Mouse (Mus musculus) embryonic facial prominence, embryonic 11.5 days (tissue): Measurements from ENCODE around the gene Atl1. TPM values are rescaled to one million over a fixed set of nuclear protein-coding genes. Genes with fewer than 3 reads are reported as not detected.
A peak's percentile ranks its signal among the peaks of the same experiment; 100 is the strongest.

Experiments used
- ATAC-seq: fragments of 200-750 bp; cut with Nextera tagmentation; replicated peaks from 2 replicates; pipeline ENCODE4 v1.8.0; 2017; ENCODE audit warnings: low read depth; ENCODE audit not compliant: insufficient number of reproducible peaks, low FRiP score, low TSS enrichment
- DNase-seq: peaks from one replicate; pipeline ENCODE4 v3.0.0-alpha.2; 2015; ENCODE audit warnings: low spot score
- H3K27ac ChIP-seq: fragments of 300-500 bp; sonication (generic); replicated peaks from 2 replicates; pipeline ENCODE4 v1.5.1; 2014; ENCODE audit warnings: mild to moderate bottlenecking, low read depth, low read length, control low read depth
- H3K27me3 ChIP-seq: fragments of 300-500 bp; sonication (generic); 2 replicates; pipeline ENCODE4 v1.6.1; 2014; ENCODE audit warnings: mild to moderate bottlenecking, low read length, moderate library complexity, mixed read lengths; ENCODE audit not compliant: control insufficient read depth, insufficient read depth
- H3K36me3 ChIP-seq: fragments of 300-500 bp; sonication (generic); replicated peaks from 2 replicates; pipeline ENCODE4 v1.6.1; 2014; ENCODE audit warnings: low read depth, mild to moderate bottlenecking, low read length, moderate library complexity, mixed read lengths; ENCODE audit not compliant: control insufficient read depth, insufficient read depth
- H3K4me1 ChIP-seq: fragments of 300-500 bp; sonication (generic); 2 replicates; pipeline ENCODE4 v1.6.1; 2014; ENCODE audit warnings: low read length, mixed read lengths; ENCODE audit not compliant: control insufficient read depth, insufficient read depth
- H3K4me2 ChIP-seq: fragments of 300-500 bp; sonication (generic); 2 replicates; pipeline ENCODE4 v1.6.1; 2014; ENCODE audit warnings: low read depth, mild to moderate bottlenecking, control low read depth, low read length, moderate library complexity
- H3K4me3 ChIP-seq: fragments of 300-500 bp; sonication (generic); 2 replicates; pipeline ENCODE4 v1.5.1; 2014; ENCODE audit warnings: low read depth, low read length, control low read depth
- H3K9ac ChIP-seq: fragments of 300-500 bp; sonication (generic); replicated peaks from 2 replicates; pipeline ENCODE4 v1.6.1; 2014; ENCODE audit warnings: mild to moderate bottlenecking, control low read depth, low read length
- H3K9me3 ChIP-seq: fragments of 300-500 bp; sonication (generic); replicated peaks from 2 replicates; pipeline ENCODE4 v1.6.1; 2016; ENCODE audit warnings: mild to moderate bottlenecking, low read length, inconsistent platforms, mixed read lengths; ENCODE audit not compliant: control insufficient read depth
- WGBS: fragments of 180-500 bp; shearing (Covaris S2); extraction: QIAGEN DNeasy Blood & Tissue Kit; methylation state at CpG from one replicate; pipeline ENCODE4 v1.1.7; 2014; 5-methylcytosine and 5-hydroxymethylcytosine counted together
- polyA plus RNA-seq: library from polyadenylated mRNA; unstranded; fragments of >200 nt; fragmentation: Nextera tagmentation; extraction: Ambion mirVana; gene quantifications from 2 replicates; pipeline ENCODE4 v1.2.1, GENCODE M21; 2014

Gene Atl1
- polyA plus RNA-seq, 1 experiment from 2014 or later = 13.3 TPM

GRCm38 (mm10) chr12:69976688-69977087 is 84.3 kb downstream of the Atl1 start:
- no peak for DNase-seq
- WGBS = 86% methylated on average over 6 of the region's 6 CpGs
- H3K36me3 ChIP-seq = no peaks in the 10 kb centered on the region

GRCm38 (mm10) chr12:69977376-69977998 is 85.1 kb downstream of the Atl1 start:
- H3K36me3 ChIP-seq = no peaks in the 10 kb centered on the region
- no peaks in the 10 kb centered on the region for H3K9me3 ChIP-seq
- no peak for ATAC-seq
- no peak overlapping the region for H3K4me3 ChIP-seq
- no peak overlapping the region for H3K4me2 ChIP-seq
- no peak overlapping the region for H3K9ac ChIP-seq
- no peak for DNase-seq
- 78% methylated on average over 9 of the region's 9 CpGs for WGBS
- no peaks in the 10 kb centered on the region for H3K27me3 ChIP-seq
- H3K27ac ChIP-seq = no peak overlapping the region
- no peaks in the 10 kb centered on the region for H3K4me1 ChIP-seq

More at GRCm38 (mm10) chr12:69976688-69977087, 84.3 kb downstream of the Atl1 start:
- Histone ChIP-seq H3K9me3 (no peaks in the 10 kb centered on the region), H3K9ac (no peak overlapping the region), H3K4me1 (no peaks in the 10 kb centered on the region), H3K27ac (no peak overlapping the region), H3K4me3 (no peak overlapping the region), H3K4me2 (no peak overlapping the region), H3K27me3 (no peaks in the 10 kb centered on the region)
- ATAC-seq = no peak

DNA sequence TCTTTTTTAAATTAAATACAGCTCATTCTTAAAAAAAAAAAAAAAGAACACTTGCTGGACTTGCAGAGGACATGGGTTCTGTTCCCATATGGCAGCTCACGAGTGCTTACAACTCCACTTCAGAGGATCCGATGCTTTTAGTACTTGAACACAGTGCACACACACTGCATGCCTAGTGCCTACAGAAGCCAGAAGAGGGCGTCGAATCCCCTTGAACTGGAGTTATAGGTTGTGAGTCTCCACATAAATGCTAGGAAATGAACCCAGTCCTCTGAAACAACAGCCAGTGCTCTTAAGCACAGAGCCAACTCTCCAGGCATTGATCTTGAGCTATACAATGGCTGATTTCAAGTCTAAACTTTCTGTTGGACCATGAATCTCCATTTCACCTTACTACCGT is 90.5 kb downstream of the Atl1 start:
- no peak overlapping the region for H3K4me3 ChIP-seq
- H3K4me1 ChIP-seq = no peaks in the 10 kb centered on the region; the same call in 1 of the 2 replicates
- peak; percentile 34 for DNase-seq
- no peak overlapping the region for H3K27ac ChIP-seq
- H3K36me3 ChIP-seq = peaks cover 2% of the 10 kb centered on the region; the same call in 1 of the 2 replicates
- no peak for ATAC-seq
- no peak overlapping the region for H3K4me2 ChIP-seq
- no peak overlapping the region for H3K9ac ChIP-seq
- no peaks in the 10 kb centered on the region for H3K27me3 ChIP-seq
- WGBS = 77% methylated on average over 5 of the region's 5 CpGs
- no peaks in the 10 kb centered on the region for H3K9me3 ChIP-seq

DNA sequence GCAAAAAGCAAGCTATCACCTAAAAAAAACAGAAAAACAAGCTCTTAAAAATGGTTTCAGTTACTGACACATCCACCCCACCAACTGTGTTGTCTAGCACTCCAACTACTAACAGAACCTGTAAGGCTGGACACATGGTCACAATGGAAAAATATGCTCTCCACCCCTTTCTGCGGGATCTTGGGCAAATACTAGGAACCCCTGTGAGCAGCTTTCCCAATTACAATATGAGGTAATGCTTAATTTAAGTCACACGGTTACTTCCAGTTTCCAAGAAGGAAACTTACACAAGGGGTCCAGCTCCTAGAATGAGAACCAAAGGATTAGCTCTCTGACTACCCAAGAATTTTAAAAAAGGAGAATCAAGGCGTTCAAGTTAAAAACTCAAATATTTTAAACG is 93.1 kb downstream of the Atl1 start:
- no peak for ATAC-seq
- H3K4me2 ChIP-seq = peak overlapping the region; percentile 71
- H3K27ac ChIP-seq = no peak overlapping the region
- WGBS = 45% methylated on average over 4 of the region's 4 CpGs
- H3K9me3 ChIP-seq = no peaks in the 10 kb centered on the region
- peak overlapping the region; percentile 83 for H3K4me3 ChIP-seq
- no peak for DNase-seq
- no peak overlapping the region for H3K9ac ChIP-seq
- no peaks in the 10 kb centered on the region; the same call in 1 of the 2 replicates for H3K4me1 ChIP-seq
- peaks cover 2% of the 10 kb centered on the region; the same call in 1 of the 2 replicates for H3K36me3 ChIP-seq
- no peaks in the 10 kb centered on the region for H3K27me3 ChIP-seq

DNA sequence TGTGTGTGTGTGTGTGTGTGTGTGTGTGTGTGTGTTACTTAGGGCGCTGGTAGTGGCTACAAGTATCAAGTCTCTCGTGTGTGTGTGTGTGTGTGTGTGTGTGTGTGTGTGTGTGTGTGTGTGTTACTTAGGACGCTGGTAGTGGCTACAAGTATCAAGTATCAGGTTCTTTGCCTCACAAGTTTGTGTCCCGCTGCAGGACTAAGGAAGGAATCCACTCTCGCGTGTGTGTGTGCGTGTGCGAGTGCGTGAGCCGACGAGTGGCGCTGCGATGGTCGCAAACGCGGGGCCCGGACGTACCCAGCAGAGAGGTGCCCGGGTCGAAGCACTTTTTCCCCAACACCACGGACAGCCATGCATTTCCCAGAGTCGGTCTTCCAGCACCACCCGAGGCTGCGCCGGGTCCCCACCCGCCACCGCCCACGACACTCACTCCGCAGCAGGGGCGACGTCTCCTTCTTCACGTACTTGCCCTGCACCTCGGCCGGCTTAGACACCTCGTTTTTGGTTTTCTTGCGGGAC is 93.9 kb downstream of the Atl1 start:
- Histone ChIP-seq H3K27ac (peak overlapping the region; percentile 91), H3K4me2 (peak overlapping the region; percentile 71), H3K4me1 (no peaks in the 10 kb centered on the region; the same call in 1 of the 2 replicates), H3K9ac (peak overlapping the region; percentile 95), H3K4me3 (peak overlapping the region; percentile 83), H3K36me3 (peaks cover 2% of the 10 kb centered on the region; the same call in 1 of the 2 replicates), H3K27me3 (no peaks in the 10 kb centered on the region), H3K9me3 (no peaks in the 10 kb centered on the region)
- DNase-seq = peak; percentile 47
- WGBS = 0% methylated on average over 36 of the region's 36 CpGs
- peak; percentile 57 for ATAC-seq

- Histone ChIP-seq H3K27ac (peak within 1 kb of the TSS; percentile 91), H3K9ac (peak within 1 kb of the TSS; percentile 95), H3K4me2 (peak within 1 kb of the TSS; percentile 71), H3K4me1 (no peaks in the 10 kb centered on the region; the same call in 1 of the 2 replicates), H3K4me3 (peak within 1 kb of the TSS; percentile 83), H3K9me3 (no peaks in the 10 kb centered on the region), H3K36me3 (peaks cover 2% of the 10 kb centered on the region; the same call in 1 of the 2 replicates), H3K27me3 (no peaks in the 10 kb centered on the region)
- DNase-seq (peak; percentile 90), ATAC-seq (peak; percentile 92)
- WGBS = under 1% methylated on average over 82 of the region's 102 CpGs
Observed at GRCm38 (mm10) chr12:69986786-69987497, 94.5 kb downstream of the Atl1 start, which contains the start of gene Sav1. TSS of gene Sav1 (minus strand) at chr12:69987002.

- WGBS = 68% methylated on average over 3 of the region's 3 CpGs
Observed at GRCm38 (mm10) chr12:69995382-69995781, 103.0 kb downstream of the Atl1 start.

More at GRCm38 (mm10) chr12:69995382-69995781, 103.0 kb downstream of the Atl1 start:
- no peak overlapping the region for H3K9ac ChIP-seq
- no peak for ATAC-seq
- H3K27me3 ChIP-seq = no peaks in the 10 kb centered on the region
- H3K36me3 ChIP-seq = no peaks in the 10 kb centered on the region
- no peak for DNase-seq
- H3K4me3 ChIP-seq = no peak overlapping the region
- H3K27ac ChIP-seq = no peak overlapping the region
- no peaks in the 10 kb centered on the region for H3K4me1 ChIP-seq
- H3K9me3 ChIP-seq = no peaks in the 10 kb centered on the region
- no peak overlapping the region for H3K4me2 ChIP-seq
